Comparison of ENCODE assay signal across 8 mouse cellular contexts in genomic region chr12:3310321-3310692, GRCm38 (mm10). TPM values are rescaled to one million over a fixed set of nuclear protein-coding genes. Genes with fewer than 3 reads are reported as not detected.
A peak's percentile ranks its signal among the peaks of the same experiment; 100 is the strongest.
DNase-seq lines count a peak whose midpoint lies in the region; ATAC-seq and TF ChIP-seq lines count a peak whose summit lies in the region.

No protein-coding gene starts in this region.

- DNase-seq in heart, embryonic 10.5 days (ENCODE audit: low spot score) = no peak
- no peak for DNase-seq in heart, adult 9 months (ENCODE audit: low spot score in 2 of 2)
- DNase-seq in thymus, postnatal 4 days = peak; percentile 57
- no peak for DNase-seq in thymus, postnatal 25 days
- no peak for DNase-seq in limb, embryonic 14.5 days (ENCODE audit: low spot score)
- no peak for DNase-seq in stomach, postnatal 0 days (ENCODE audit: low spot score)
- DNase-seq in left cerebral cortex, postnatal 4 days = no peak
- no peak for DNase-seq in gastrocnemius, adult 8-10 months (ENCODE audit: low spot score in 2 of 2)

- no peaks in the 10 kb centered on the region for H3K9me3 ChIP-seq in heart, embryonic 10.5 days
- H3K9me3 ChIP-seq in limb, embryonic 14.5 days (ENCODE audit: control insufficient read depth, low read length) = no peaks in the 10 kb centered on the region
- H3K9me3 ChIP-seq in stomach, postnatal 0 days (ENCODE audit: control insufficient read depth, low read length) = no peaks in the 10 kb centered on the region

- no peaks in the 10 kb centered on the region for H3K27me3 ChIP-seq in heart, embryonic 10.5 days (ENCODE audit: insufficient read depth, poor library complexity, severe bottlenecking)
- no peaks in the 10 kb centered on the region for H3K27me3 ChIP-seq in limb, embryonic 14.5 days (ENCODE audit: control insufficient read depth, insufficient read depth, low read length)
- no peaks in the 10 kb centered on the region for H3K27me3 ChIP-seq in stomach, postnatal 0 days (ENCODE audit: control insufficient read depth, insufficient read depth, low read length)

- H3K27ac ChIP-seq in heart, embryonic 10.5 days = peak overlapping the region; percentile 98
- peak overlapping the region; percentile 93 for H3K27ac ChIP-seq in limb, embryonic 14.5 days (replicated peaks; ENCODE audit: low read depth, low read length)
- peak overlapping the region; percentile 90 for H3K27ac ChIP-seq in stomach, postnatal 0 days (replicated peaks)

- H3K4me3 ChIP-seq in heart, embryonic 10.5 days = peak overlapping the region; percentile 77
- H3K4me3 ChIP-seq in limb, embryonic 14.5 days (replicated peaks; ENCODE audit: low read length) = peak overlapping the region; percentile 97
- H3K4me3 ChIP-seq in stomach, postnatal 0 days (ENCODE audit: low read depth, low read length) = peak overlapping the region; percentile 89

- H3K36me3 ChIP-seq in heart, embryonic 10.5 days = no peaks in the 10 kb centered on the region
- no peaks in the 10 kb centered on the region for H3K36me3 ChIP-seq in limb, embryonic 14.5 days (ENCODE audit: control insufficient read depth, insufficient read depth, low read length)
- no peaks in the 10 kb centered on the region for H3K36me3 ChIP-seq in stomach, postnatal 0 days (ENCODE audit: control insufficient read depth, insufficient read depth, low read length)

- peak overlapping the region; percentile 74 for H3K4me2 ChIP-seq in limb, embryonic 14.5 days (replicated peaks; ENCODE audit: low read depth, low read length, severe bottlenecking)
- H3K4me2 ChIP-seq in stomach, postnatal 0 days (replicated peaks; ENCODE audit: low read depth) = peak overlapping the region; percentile 60

- no peak for TF ChIP-seq CTCF in stomach, postnatal 0 days (IDR thresholded peaks at IDR 0.05; ENCODE audit: low read depth)

- intact Hi-C loops in left cerebral cortex, postnatal 4 days (cut with DNase I) = no loop called here

- H3K4me1 ChIP-seq in heart, embryonic 10.5 days = peaks cover 11% of the 10 kb centered on the region
- peaks cover 13% of the 10 kb centered on the region for H3K4me1 ChIP-seq in limb, embryonic 14.5 days (ENCODE audit: control insufficient read depth, insufficient read depth, low read length)
- no peaks in the 10 kb centered on the region for H3K4me1 ChIP-seq in stomach, postnatal 0 days (replicated peaks; ENCODE audit: control insufficient read depth, insufficient read depth)

- ATAC-seq in limb, embryonic 14.5 days (ENCODE audit: low FRiP score, low read depth) = peak; percentile 56
- no peak for ATAC-seq in stomach, postnatal 0 days (ENCODE audit: low FRiP score, low TSS enrichment)

- no peak for TF ChIP-seq EP300 in stomach, postnatal 0 days (optimal IDR thresholded peaks at IDR 0.05)

- H3K9ac ChIP-seq in limb, embryonic 14.5 days (ENCODE audit: low read depth, low read length, severe bottlenecking) = peak overlapping the region; percentile 61
- peak overlapping the region; percentile 53 for H3K9ac ChIP-seq in stomach, postnatal 0 days (ENCODE audit: low read length)

- 2% methylated on average over 15 of the region's 15 CpGs for WGBS in heart, embryonic 10.5 days
- WGBS in limb, embryonic 14.5 days = under 1% methylated on average over 15 of the region's 15 CpGs
- WGBS in stomach, postnatal 0 days = 3% methylated on average over 15 of the region's 15 CpGs

- TF ChIP-seq POLR2A in limb, embryonic 14.5 days (IDR thresholded peaks at IDR 0.05; ENCODE audit: borderline replicate concordance, extremely low read depth, insufficient read depth, insufficient read length) = no peak

RNA-seq across cellular contexts. Expression of gene Rab10, which starts 0.5 kb away (rescaled TPM):
- 72.3 and 87.7 TPM in 2 replicates for polyA plus RNA-seq in heart, embryonic 10.5 days (2016; fragmentation: Nextera tagmentation; extraction: Ambion mirVana)
- 74.8 and 79.4 TPM in 2 replicates for polyA plus RNA-seq in limb, embryonic 14.5 days (2012; rRNA removed)
- 94.7 and 105 TPM in 2 replicates for polyA plus RNA-seq in limb, embryonic 14.5 days (2014; fragmentation: Nextera tagmentation; extraction: Ambion mirVana)
- 83.9 and 91.2 TPM in 2 replicates for polyA plus RNA-seq in stomach, postnatal 0 days (2015; fragmentation: Nextera tagmentation; extraction: Ambion mirVana)
- 100 to 1,000 TPM; 263 to 272 TPM for total RNA-seq in left cerebral cortex, postnatal 4 days (2021)
- total RNA-seq in gastrocnemius, adult 8-10 months (2022) = 100 to 1,000 TPM; 283 to 320 (median 303) TPM

RNA-seq across cellular contexts. Expression of gene Kif3c, which starts 54.6 kb away (rescaled TPM):
- polyA plus RNA-seq in heart, embryonic 10.5 days (2016; fragmentation: Nextera tagmentation; extraction: Ambion mirVana) = 8.5 and 9.0 TPM in 2 replicates
- polyA plus RNA-seq in limb, embryonic 14.5 days (2012; rRNA removed) = 15.7 and 24.1 TPM in 2 replicates
- 10.4 and 14.6 TPM in 2 replicates for polyA plus RNA-seq in limb, embryonic 14.5 days (2014; fragmentation: Nextera tagmentation; extraction: Ambion mirVana)
- polyA plus RNA-seq in stomach, postnatal 0 days (2015; fragmentation: Nextera tagmentation; extraction: Ambion mirVana) = 2.5 TPM in 2 replicates
- 100 to 1,000 TPM; 204 to 210 TPM for total RNA-seq in left cerebral cortex, postnatal 4 days (2021)
- 10 to 100 TPM; 27.2 to 48.0 (median 33.1) TPM for total RNA-seq in gastrocnemius, adult 8-10 months (2022)
